Mouse (Mus musculus) thymus, adult 2 months (tissue): ENCODE results near the gene Sgms1.

Experiments
- CTCF ChIP-seq: fragments of 200-500 bp; IDR thresholded peaks from 2 replicates; pipeline ENCODE4 v1.5.1; 2012; ENCODE audit warnings: mild to moderate bottlenecking, control low read depth, low read length, moderate library complexity, borderline replicate concordance; ENCODE audit not compliant: control insufficient read depth, poor library complexity, insufficient read depth; ENCODE audit errors: extremely low read depth
- POLR2A ChIP-seq: fragments of 200-500 bp; IDR thresholded peaks from 2 replicates; pipeline ENCODE4 v1.6.1; 2012; ENCODE audit warnings: mild to moderate bottlenecking, low read length, control low read depth, moderate library complexity; ENCODE audit not compliant: control insufficient read depth, poor library complexity, insufficient read depth; ENCODE audit errors: extremely low read depth

DNA sequence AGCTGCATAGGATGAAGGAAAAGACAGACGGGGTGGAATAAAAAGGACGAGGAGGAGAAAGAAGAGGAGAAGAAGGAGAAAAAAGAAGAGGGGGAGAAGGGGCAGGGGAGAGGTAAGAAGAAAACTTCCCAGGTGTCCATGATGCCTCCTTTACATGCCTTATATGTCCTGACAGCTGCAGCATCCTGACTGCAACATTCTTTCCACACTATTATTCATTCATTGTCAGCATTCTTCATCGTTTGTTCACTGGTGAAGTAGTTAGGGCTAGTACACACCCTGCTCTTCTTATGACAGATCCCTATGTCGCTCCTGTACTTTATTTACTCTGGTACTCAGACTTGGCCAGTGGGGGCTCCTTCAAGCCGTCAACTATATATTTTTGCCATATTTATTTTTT lies 98.4 kb downstream of the Sgms1 start:
- TF ChIP-seq CTCF, result no peak
- no peak for TF ChIP-seq POLR2A
